Mouse (Mus musculus): ENCODE results near the gene Ugt2b36. TPM values are rescaled to one million over a fixed set of nuclear protein-coding genes. Genes with fewer than 3 reads are reported as not detected.

The Ugt2b36 gene
- not detected for polyA plus RNA-seq (2017; shearing (Covaris generic))

DNA sequence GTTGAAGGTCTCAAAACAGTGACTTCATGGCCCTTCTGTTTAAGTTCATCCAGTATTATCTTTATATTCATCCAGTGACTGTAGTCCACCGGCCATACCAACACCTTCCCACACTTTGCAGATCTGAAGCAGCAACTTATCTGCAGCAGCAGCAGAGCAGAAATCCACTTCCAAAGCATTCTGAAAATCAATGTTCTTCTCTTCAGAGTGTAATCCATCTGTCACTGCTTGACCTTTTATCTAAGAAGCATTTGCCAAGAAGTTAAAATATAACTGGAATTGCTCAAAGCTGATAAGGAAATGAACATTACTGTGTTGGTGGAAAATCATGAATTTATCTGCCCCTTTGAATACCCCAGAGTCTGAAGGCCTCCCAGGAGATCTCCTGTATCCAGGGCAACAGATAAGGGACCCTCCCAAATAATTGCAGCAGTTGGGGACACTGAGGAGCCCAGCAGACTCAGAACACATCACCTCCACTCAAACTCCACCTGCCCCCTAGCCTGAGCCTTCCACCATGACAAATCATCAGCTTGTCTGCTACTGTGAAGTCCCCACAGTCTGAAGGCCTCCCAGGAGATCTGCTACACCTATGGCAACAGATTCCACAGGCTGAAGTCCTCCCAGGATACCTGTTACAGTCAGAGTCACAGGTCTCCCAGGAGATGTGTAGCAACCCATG is at the start of gene Ugt2b36:
TSS of gene Ugt2b36 (minus strand) at position 210 of the 682 bp plus-strand sequence.

DNA sequence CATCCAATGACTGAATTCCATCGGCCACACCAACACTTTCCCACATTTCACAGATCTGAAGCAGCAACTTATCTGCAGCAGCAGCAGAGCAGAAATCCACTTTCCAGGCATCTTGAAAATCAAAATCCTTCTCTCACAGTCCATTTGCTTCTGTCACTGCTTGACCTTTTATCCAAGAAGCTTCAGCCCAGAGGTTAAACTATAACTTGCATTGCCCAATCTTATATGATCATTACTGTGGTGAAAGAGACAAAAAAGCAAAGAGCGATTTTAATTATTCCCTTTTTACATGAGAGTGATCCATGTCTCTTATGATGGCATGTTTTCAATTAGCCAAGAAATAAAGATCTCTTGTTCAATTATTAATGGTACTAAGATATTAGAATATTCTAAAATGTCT is 47.8 kb upstream of the Ugt2b36 start, which contains the start of gene Ugt2b5:
TSS of gene Ugt2b5 (minus strand) at position 123 of the 400 bp plus-strand sequence.

Other genes with a start within 250 kb of the Ugt2b36 start
- gene Ugt2b34, start 185.6 kb downstream of the Ugt2b36 start, polyA plus RNA-seq (2017; shearing (Covaris generic)): not detected
- 0.19 TPM for gene Ugt2b1, start 166.0 kb downstream of the Ugt2b36 start, polyA plus RNA-seq (2017; shearing (Covaris generic))
- gene Ugt2b35, start 91.7 kb downstream of the Ugt2b36 start, polyA plus RNA-seq (2017; shearing (Covaris generic)): not detected
- gene Ugt2b5, start 47.8 kb upstream of the Ugt2b36 start, polyA plus RNA-seq (2017; shearing (Covaris generic)): not detected
- gene Ugt2b37, start 162.2 kb upstream of the Ugt2b36 start, polyA plus RNA-seq (2017; shearing (Covaris generic)): not detected
- 0.17 TPM for gene Ugt2a3, start 244.6 kb upstream of the Ugt2b36 start, polyA plus RNA-seq (2017; shearing (Covaris generic))